Mouse (Mus musculus): ENCODE data around the gene Capn2. TPM values are rescaled to one million over a fixed set of nuclear protein-coding genes. Genes with fewer than 3 reads are reported as not detected.

Capn2 gene
- 10 to 100 TPM; 62.9 to 67.0 TPM for total RNA-seq (2023)

DNA sequence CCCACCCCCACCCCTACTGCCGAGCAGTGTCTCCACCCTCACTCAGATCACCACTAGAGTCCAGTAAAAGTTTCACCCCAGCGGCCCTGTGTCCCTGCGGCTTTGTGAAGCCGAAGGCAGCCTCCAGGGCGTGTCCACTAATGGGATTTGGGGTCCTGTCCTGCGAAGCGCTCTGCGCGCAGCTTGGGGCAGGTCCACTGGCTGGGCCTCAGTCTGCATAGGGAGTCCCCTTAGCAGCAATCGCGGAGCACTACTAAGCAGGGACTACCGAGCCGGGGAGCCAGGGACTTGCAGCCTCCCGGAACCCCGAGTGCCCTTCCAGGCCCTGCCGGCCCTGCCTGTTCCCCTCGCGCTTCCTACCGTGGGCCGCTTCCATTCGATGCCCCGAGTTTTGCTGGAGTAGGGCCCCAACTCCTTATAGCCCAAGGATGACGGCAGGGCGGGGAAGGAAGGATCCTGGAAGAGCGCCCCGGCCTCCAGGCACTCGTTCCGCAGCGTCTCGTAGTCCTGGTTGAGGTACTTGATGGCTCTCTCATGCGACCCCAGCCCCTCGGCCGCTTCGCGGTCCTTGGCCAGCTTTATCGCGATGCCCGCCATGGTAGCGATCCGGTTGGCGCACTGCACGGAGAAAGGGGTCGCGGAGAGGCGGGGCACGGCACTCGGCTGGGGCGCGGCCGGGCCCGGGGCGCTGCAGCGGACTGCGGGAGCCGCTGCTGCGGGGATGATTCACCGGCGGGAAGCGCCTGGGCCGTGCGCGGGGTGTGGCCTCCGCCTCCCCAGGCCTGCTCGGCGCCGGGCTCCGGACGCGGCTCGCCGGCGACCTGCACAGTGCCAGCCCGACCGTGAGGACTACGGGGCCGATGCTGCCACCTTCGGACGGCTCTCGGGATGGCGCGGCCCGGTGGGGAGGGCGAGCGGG is at the start of gene Capn2:
Gene Capn2 (minus strand): TSS at position 851 of the 919 bp plus-strand sequence.

DNA sequence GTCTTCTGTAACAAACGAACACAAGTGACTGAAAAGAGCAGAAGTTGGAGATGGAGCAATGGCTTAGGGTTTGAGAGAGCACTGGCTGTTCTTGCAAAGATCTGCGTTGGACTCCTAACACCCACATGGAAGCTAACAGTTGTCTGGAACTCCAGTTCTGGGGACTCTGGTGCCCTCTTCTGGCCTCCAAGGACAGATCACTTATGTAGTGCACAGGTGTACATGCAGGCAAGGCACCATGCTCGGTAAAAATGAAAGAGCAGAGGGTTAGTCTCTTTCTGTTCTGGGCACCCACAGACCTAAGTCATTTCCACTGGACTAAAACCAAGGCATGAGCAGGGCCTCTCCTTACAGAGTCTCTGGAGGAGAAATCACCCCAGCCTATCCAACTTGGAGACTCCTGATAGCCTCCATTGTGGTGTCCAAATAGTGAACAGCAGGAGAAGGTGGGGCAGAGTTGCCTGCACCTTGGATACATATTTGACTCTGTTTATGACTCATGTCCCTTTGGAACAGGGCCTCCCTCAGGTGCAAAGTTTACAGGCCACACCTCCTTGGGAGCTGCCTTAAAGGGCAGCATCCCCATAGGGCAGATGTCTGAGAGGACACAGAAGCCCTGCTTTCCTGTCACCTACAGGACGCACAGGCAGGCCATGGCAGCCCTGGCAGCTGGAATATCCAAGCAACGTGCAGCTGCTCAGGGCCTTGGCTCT is 47.2 kb upstream of the Capn2 start, which contains the start of gene Capn8:
Gene Capn8 (plus strand): TSS at position 600 of the 713 bp plus-strand sequence.

Other genes starting within 250 kb of the Capn2 start
- gene Degs1, start 234.8 kb downstream of the Capn2 start, total RNA-seq (2023): 100 to 1,000 TPM; 183 to 203 TPM
- 10 to 100 TPM; 30.9 to 31.5 TPM for gene Fbxo28, start 176.0 kb downstream of the Capn2 start, total RNA-seq (2023)
- 10 to 100 TPM; 14.5 to 17.0 TPM for gene Trp53bp2, start 108.4 kb downstream of the Capn2 start, total RNA-seq (2023)
- not detected for gene Capn8, start 47.4 kb upstream of the Capn2 start, total RNA-seq (2023)
- gene Ccdc185, start 231.6 kb upstream of the Capn2 start, total RNA-seq (2023): not detected
- not detected for gene Susd4, start 246.3 kb upstream of the Capn2 start, total RNA-seq (2023)

Measured in neutrophil, adult 83 days (primary cell).